Mouse (Mus musculus) CH12.LX (cell line): ENCODE measurements around the gene Ugt1a6b. TPM values are rescaled to one million over a fixed set of nuclear protein-coding genes. Genes with fewer than 3 reads are reported as not detected.
"Not testable (repeated sequence)": the region's sequence is repeated elsewhere in the genome, so short reads cannot be mapped to it uniquely, and the experiment has no call there.

Source experiments
- DNase-seq: peaks from one replicate; pipeline ENCODE4 v3.0.0-alpha.2; 2013; ENCODE audit errors: extremely low read depth
- H3K27ac ChIP-seq: 2 replicates; pipeline ENCODE4 v1.5.1; 2012; ENCODE audit warnings: low read depth, mild to moderate bottlenecking, control low read depth, moderate library complexity; ENCODE audit not compliant: insufficient read depth
- H3K27me3 ChIP-seq: replicated peaks from 2 replicates; pipeline ENCODE3; 2012; ENCODE audit warnings: inconsistent platforms
- H3K36me3 ChIP-seq, 2 experiments: replicated peaks in 1 of 2; 2 replicates each; pipeline versions ENCODE3 to v1.6.1; 2012; ENCODE audit warnings: inconsistent platforms in 1 of 2, low read length in 1 of 2, mild to moderate bottlenecking in 1 of 2, mixed read lengths in 1 of 2, moderate library complexity in 1 of 2; ENCODE audit not compliant: control insufficient read depth in 1 of 2, insufficient read depth in 1 of 2
- H3K4me1 ChIP-seq, 2 experiments: 2 replicates each; pipeline ENCODE4 v1.6.1; 2012; ENCODE audit warnings: inconsistent platforms in 1 of 2, moderate library complexity in 1 of 2; ENCODE audit not compliant: insufficient read depth in 2 of 2, control insufficient read depth in 1 of 2
- H3K4me2 ChIP-seq: 2 replicates; pipeline ENCODE4 v1.6.1; 2012; ENCODE audit warnings: low read depth, mild to moderate bottlenecking, control low read depth; ENCODE audit not compliant: poor library complexity, insufficient read depth, severe bottlenecking
- H3K4me3 ChIP-seq, 3 experiments: fragments of 150-350 bp in 1 of 3; sonication (generic) in 1 of 3; replicated peaks in 1 of 3; 2 replicates each; pipeline versions ENCODE3 to v1.5.1; 2011 to 2012; ENCODE audit warnings: low read depth in 2 of 3, low read length in 2 of 3, mild to moderate bottlenecking in 2 of 3, moderate library complexity in 2 of 3, control low read depth in 1 of 3, improper control_type of control experiment in 1 of 3, inconsistent platforms in 1 of 3, mixed read lengths in 1 of 3; ENCODE audit not compliant: poor library complexity in 1 of 3
- H3K79me2 ChIP-seq: replicated peaks from 2 replicates; pipeline ENCODE4 v1.6.1; 2012; ENCODE audit warnings: mild to moderate bottlenecking, moderate library complexity; ENCODE audit not compliant: control insufficient read depth, poor library complexity, insufficient read depth, severe bottlenecking; ENCODE audit errors: extremely low read depth
- H3K9ac ChIP-seq: 2 replicates; pipeline ENCODE4 v1.6.1; 2012; ENCODE audit warnings: low read depth, mild to moderate bottlenecking, control low read depth, moderate library complexity; ENCODE audit not compliant: insufficient read depth
- H3K9me3 ChIP-seq: replicated peaks from 2 replicates; pipeline ENCODE3; 2012; ENCODE audit warnings: low read length, inconsistent platforms, mixed read lengths
- CTCF ChIP-seq, 2 experiments: IDR thresholded peaks in 1 of 2; conservative IDR thresholded peaks in 1 of 2; 2 replicates each; pipeline ENCODE4 v1.5.1; 2011 to 2012; ENCODE audit warnings: low read depth in 2 of 2, low read length in 2 of 2, improper control_type of control experiment in 1 of 2, inconsistent platforms in 1 of 2, mild to moderate bottlenecking in 1 of 2, moderate library complexity in 1 of 2
- ETS1 ChIP-seq: conservative IDR thresholded peaks from 2 replicates; pipeline ENCODE4 v1.6.1; 2012; ENCODE audit warnings: low read depth, mild to moderate bottlenecking, inconsistent platforms, low read length, improper control_type of control experiment, moderate library complexity
- GABPA ChIP-seq: IDR thresholded peaks from 2 replicates; pipeline ENCODE4 v1.6.1; 2012; ENCODE audit warnings: low read depth, low read length, improper control_type of control experiment, inconsistent platforms; ENCODE audit not compliant: insufficient replicate concordance
- MEF2A ChIP-seq: IDR thresholded peaks from 2 replicates; pipeline ENCODE4 v1.6.1; 2014; ENCODE audit warnings: low read depth, mild to moderate bottlenecking, inconsistent platforms, low read length, improper control_type of control experiment, borderline replicate concordance
- NRF1 ChIP-seq: IDR thresholded peaks from 2 replicates; pipeline ENCODE4 v1.6.1; 2014; ENCODE audit warnings: low read depth, mild to moderate bottlenecking, inconsistent platforms, low read length, improper control_type of control experiment, moderate library complexity
- POLR2A ChIP-seq: IDR thresholded peaks from 2 replicates; pipeline ENCODE4 v1.6.1; 2011; ENCODE audit warnings: low read depth, mild to moderate bottlenecking, improper control_type of control experiment, low read length
- POLR2AphosphoS2 ChIP-seq: IDR thresholded peaks from 2 replicates; pipeline ENCODE4 v1.6.1; 2011; ENCODE audit warnings: low read depth, low read length, improper control_type of control experiment
- RAD21 ChIP-seq: IDR thresholded peaks from 2 replicates; pipeline ENCODE4 v1.6.1; 2011; ENCODE audit warnings: low read depth, mild to moderate bottlenecking, low read length, improper control_type of control experiment, moderate library complexity
- SMC3 ChIP-seq: IDR thresholded peaks from 2 replicates; pipeline ENCODE4 v1.6.1; 2011; ENCODE audit warnings: low read depth, low read length, improper control_type of control experiment
- ZKSCAN1 ChIP-seq: IDR thresholded peaks from 2 replicates; pipeline ENCODE4 v1.6.1; 2012; ENCODE audit warnings: low read depth, inconsistent platforms, low read length, improper control_type of control experiment, borderline replicate concordance
- ZMIZ1 ChIP-seq: IDR thresholded peaks from 2 replicates; pipeline ENCODE4 v1.6.1; 2012; ENCODE audit warnings: low read depth, mild to moderate bottlenecking, inconsistent platforms, low read length, improper control_type of control experiment
- dilution Hi-C: fragments of 300-500 bp; cut with MboI; formaldehyde crosslinking; loops from 2 replicates; pipeline ENCODE4 v1.14.3; 2020; ENCODE audit warnings: low sequenced_read_pairs; ENCODE audit not compliant: extremely low pct_unique_long_range_greater_than_20kb, extremely low pct_ligation_motif_present
- in situ Hi-C: fragments of 300-500 bp; cut with MboI; formaldehyde crosslinking; loops from 3 replicates; pipeline ENCODE4 v1.14.3; 2019; ENCODE audit warnings: low sequenced_read_pairs, low pct_ligation_motif_present, low pct_unique_long_range_greater_than_20kb, mixed read lengths
- polyA plus RNA-seq: library from polyadenylated mRNA; unstranded; fragments of >175 nt; gene quantifications from 2 replicates; pipeline ENCODE4 v1.2.1, GENCODE M21; 2012; ENCODE audit warnings: low read depth; ENCODE audit not compliant: insufficient read length
- total RNA-seq, 2 experiments: library from RNA; depleted of rRNA; stranded (reverse); fragments of 300-350 nt in 1 of 2; fragments of >200 nt in 1 of 2; gene quantifications; 2 replicates each; pipeline ENCODE4 v1.2.3; 2012 to 2014

Gene Ugt1a6b
- total and polyA plus RNA-seq, 3 experiments = 0.13 to 0.26 TPM; not detected in 1

DNA sequence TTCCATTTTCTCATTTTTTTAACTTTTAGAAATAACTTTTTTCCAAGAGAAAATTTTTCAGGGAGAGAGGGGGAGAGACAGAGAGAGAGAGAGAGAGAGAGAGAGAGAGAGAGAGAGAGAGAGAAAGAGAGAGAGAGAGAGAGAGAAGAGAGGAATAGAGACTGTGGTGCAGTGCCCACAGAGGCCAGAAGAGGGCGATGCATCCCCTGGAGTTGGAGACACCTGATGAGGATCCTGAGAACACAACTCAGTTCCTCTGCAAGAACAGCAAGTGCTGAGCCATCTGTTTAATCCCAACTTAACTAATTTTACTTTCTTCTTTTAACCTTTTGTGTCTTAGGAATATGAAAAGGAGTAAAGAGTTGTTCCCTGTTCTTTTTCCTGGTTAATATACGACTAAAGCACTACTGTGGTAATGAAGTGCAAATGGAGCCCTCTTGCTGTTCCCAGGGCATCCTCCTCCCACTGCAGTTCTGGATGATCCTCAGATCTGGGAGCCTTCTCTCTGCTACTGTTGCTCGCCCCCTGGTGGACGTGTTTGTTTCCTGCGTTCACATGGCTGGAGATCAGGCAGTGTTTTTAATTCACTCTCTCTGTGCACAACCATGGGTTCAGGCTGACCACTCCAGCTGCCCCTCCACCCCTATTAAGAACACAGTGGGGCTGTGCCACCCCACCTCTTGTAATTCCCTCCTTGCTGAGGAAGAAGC is 41.1 kb downstream of the Ugt1a6b start:
- H3K4me1 ChIP-seq, H3K4me3 ChIP-seq, H3K27me3 ChIP-seq, H3K36me3 ChIP-seq, H3K4me2 ChIP-seq, H3K9ac ChIP-seq, in situ Hi-C loops, H3K79me2 ChIP-seq, H3K27ac ChIP-seq, dilution Hi-C loops, H3K9me3 ChIP-seq: not testable (repeated sequence)
- peak; percentile 33 for DNase-seq
- peak; percentile 27 to 53; a peak in 3 of 4 replicates for TF ChIP-seq CTCF (conservative IDR thresholded peaks at IDR 0.05 in 1 of 2, IDR thresholded peaks at IDR 0.05 in 1 of 2; ENCODE audit: low read depth in 2 of 2, low read length in 2 of 2)
- TF ChIP-seq RAD21 = peak; percentile 31
- peak; percentile 34 for TF ChIP-seq SMC3

DNA sequence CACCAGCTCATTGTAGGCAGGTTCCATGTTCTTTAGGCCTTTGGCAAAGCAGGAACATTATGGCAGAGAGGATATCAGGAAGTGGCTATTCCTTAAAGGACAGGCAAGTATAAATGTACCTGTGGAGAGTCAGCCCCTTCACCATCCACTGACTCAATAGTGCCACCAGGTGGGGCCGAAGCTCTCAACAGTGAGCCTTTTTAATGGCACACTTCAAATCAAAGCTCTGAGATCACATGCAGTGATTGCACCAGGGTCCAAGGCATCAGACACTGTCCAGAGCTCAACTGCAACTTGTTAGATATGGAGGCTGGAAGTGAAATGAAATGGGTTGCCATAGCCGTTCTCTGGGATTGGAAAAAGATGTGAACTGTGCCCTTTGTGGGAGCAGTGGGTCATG is 42.2 kb downstream of the Ugt1a6b start:
- H3K4me2 ChIP-seq, H3K79me2 ChIP-seq, dilution Hi-C loops, H3K27me3 ChIP-seq, H3K9me3 ChIP-seq, H3K27ac ChIP-seq, H3K9ac ChIP-seq, in situ Hi-C loops, H3K36me3 ChIP-seq, H3K4me3 ChIP-seq, H3K4me1 ChIP-seq: not testable (repeated sequence)
- DNase-seq = peak; percentile 20
- TF ChIP-seq RAD21 (peak; percentile 9), CTCF (conservative IDR thresholded peaks at IDR 0.05 in 1 of 2, IDR thresholded peaks at IDR 0.05 in 1 of 2; ENCODE audit: low read depth in 2 of 2, low read length in 2 of 2) (peak in 1 of 2 experiments; percentile 44; a peak in 2 of 4 replicates)

DNA sequence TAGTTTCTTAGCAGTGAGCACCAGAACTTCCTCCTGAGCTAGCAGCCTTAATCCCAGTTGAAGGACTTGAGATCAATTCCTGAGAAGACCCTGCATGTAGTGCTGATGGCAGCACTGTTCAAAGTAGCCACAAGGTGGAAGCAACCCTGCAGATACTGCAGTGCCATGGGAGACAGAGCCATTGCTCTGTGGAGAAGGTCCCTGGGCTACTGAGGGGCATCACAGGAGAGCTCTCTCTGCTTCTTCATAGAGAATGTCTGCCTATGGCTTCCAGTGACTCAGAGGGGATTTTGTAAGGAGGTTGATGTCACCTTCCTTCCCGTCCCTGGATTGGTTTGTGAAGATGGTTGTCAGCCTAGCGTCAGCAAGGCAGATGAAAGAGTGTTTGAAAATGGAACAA is 47.1 kb downstream of the Ugt1a6b start:
- H3K4me3 ChIP-seq, DNase-seq, H3K9me3 ChIP-seq, H3K4me2 ChIP-seq, H3K79me2 ChIP-seq, H3K27ac ChIP-seq, in situ Hi-C loops, H3K4me1 ChIP-seq, dilution Hi-C loops, H3K9ac ChIP-seq, H3K36me3 ChIP-seq, H3K27me3 ChIP-seq: not testable (repeated sequence)
- TF ChIP-seq SMC3 (peak; percentile 30), RAD21 (peak; percentile 4), CTCF (conservative IDR thresholded peaks at IDR 0.05 in 1 of 2, IDR thresholded peaks at IDR 0.05 in 1 of 2; ENCODE audit: low read depth in 2 of 2, low read length in 2 of 2) (peak in 1 of 2 experiments; percentile 46; a peak in 2 of 4 replicates)

DNA sequence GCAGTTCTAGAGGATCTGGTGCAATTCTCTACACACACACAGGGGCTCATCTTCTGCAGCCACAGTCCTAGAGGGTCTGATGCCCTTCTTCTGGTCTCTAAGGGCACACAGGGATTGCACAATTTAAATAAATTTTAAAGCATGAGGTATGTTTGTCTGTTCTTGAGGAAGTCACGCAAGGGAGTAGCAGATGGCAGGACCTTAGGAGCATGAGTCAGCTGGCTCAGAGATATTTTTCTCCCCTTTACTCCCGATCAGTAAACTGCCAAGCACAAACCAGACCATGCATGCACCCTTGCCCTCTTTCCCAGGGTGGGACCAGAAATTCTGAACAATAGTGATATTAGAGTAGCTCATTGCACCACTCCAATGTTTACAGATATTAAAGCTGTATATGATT is 55.4 kb downstream of the Ugt1a6b start:
- Histone ChIP-seq H3K4me2 (no peak overlapping the region), H3K9me3 (no peaks in the 10 kb centered on the region), H3K27ac (no peak overlapping the region), H3K4me1 (peaks cover 0 to 3% of the 10 kb centered on the region in 2 experiments; a peak in 1 of 4 replicates), H3K36me3 (no peaks in the 10 kb centered on the region), H3K27me3 (no peaks in the 10 kb centered on the region), H3K9ac (no peak overlapping the region), H3K79me2 (no peaks in the 10 kb centered on the region), H3K4me3 (no peak overlapping the region)
- dilution Hi-C loops (no loop called here), in situ Hi-C loops (no loop called here)
- DNase-seq = no peak
- no peak for TF ChIP-seq POLR2A
- TF ChIP-seq NRF1 = no peak
- no peak for TF ChIP-seq POLR2AphosphoS2
- TF ChIP-seq GABPA = no peak
- TF ChIP-seq ETS1 = no peak
- TF ChIP-seq ZMIZ1 = no peak
- TF ChIP-seq ZKSCAN1 = no peak
- TF ChIP-seq MEF2A = no peak
